Mouse (Mus musculus) G1E (cell line): ENCODE results near the gene Alpl.

Source experiments
- CTCF ChIP-seq: IDR thresholded peaks from 2 replicates; pipeline ENCODE4 v1.5.1; 2012; ENCODE audit warnings: low read depth, low read length, inconsistent platforms, mixed read lengths
- GATA1 ChIP-seq: IDR thresholded peaks from 2 replicates; pipeline ENCODE4 v1.6.1; 2012; ENCODE audit warnings: borderline replicate concordance, low read length, inconsistent platforms, mixed read lengths

DNA sequence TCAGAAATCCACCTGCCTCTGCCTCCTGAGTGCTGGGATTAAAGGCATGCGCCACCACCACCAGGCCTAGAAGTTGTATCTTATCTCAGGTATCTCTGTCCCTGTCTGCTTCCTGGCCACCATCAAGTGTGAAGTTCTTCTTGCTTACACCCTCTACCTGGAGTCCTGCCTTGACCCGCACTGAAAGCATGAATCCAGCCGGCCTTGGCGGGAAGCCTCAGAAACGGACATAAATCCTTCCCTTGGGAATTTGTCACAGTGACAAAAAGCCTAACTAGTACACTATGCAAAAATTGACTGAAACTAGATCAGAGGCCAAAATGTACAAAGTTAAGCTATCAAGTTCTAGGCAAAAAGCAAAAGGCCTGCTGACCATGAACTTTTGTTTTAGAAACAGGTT lies 26.4 kb upstream of the Alpl start:
- TF ChIP-seq CTCF (no peak), GATA1 (no peak)
